Mouse (Mus musculus): ENCODE measurements around the gene Adap2.
A peak's percentile ranks its signal among the peaks of the same experiment; 100 is the strongest.

DNA sequence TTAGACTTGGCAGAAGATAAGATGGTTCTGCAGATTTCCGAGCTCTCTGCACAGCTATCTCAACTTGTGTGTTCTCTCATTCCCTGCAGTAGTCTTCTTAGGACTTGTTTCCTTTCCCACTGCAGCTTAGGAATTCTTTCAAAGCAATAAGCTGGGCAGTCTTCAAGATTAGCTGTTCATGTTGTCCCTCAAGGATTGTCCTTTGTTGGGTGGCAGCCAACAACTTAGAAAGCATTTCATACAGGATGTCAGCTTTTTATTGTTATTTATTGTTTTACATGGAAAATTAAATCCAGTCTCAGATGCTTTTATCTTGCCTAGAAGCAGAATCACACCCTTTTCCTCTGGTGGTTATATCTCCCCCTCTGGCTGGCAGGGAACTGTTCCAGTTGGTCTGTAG, 37.5 kb upstream of the Adap2 start:
- TF ChIP-seq EP300 (IDR thresholded peaks at IDR 0.05; ENCODE audit: low read depth): no peak
- 0 out of 2 replicates have a peak, but pooled peaks have one; percentile 2 for TF ChIP-seq CTCF (IDR thresholded peaks at IDR 0.05; ENCODE audit: low read depth)

Data from liver, postnatal 0 days (tissue).